ENCODE assay signal across 8 mouse cellular contexts in genomic region chr6:54705387-54705909, GRCm38 (mm10). TPM values are rescaled to one million over a fixed set of nuclear protein-coding genes. Genes with fewer than 3 reads are reported as not detected.
DNase-seq lines count a peak whose midpoint lies in the region; ATAC-seq lines count a peak whose summit lies in the region.

No protein-coding gene starts in this region.

- peak; percentile 54 to 89 for DNase-seq in adrenal gland, adult (ENCODE audit: inconsistent age in 2 of 2, low spot score in 1 of 2)
- DNase-seq in adrenal gland, postnatal 4 days (ENCODE audit: low spot score in 2 of 2) = no peak
- DNase-seq in heart, postnatal 25 days (ENCODE audit: low spot score) = peak; percentile 32
- DNase-seq in kidney, postnatal 4 days = peak; percentile 43 to 64
- DNase-seq in lung, postnatal 10 days = peak; percentile 73
- DNase-seq in ovary, postnatal 14 days (ENCODE audit: low spot score) = peak; percentile 45

- intact Hi-C loops in heart, postnatal 25 days (cut with DNase I) = loop anchor here (2.0 to 5.0 kb wide), 4 partner anchors 102 to 462 kb away; partner anchors contain the start of gene Ggct

- 21% methylated on average over 11 of the region's 11 CpGs for WGBS in embryonic facial prominence, embryonic 13.5 days

- H3K27me3 ChIP-seq in embryonic facial prominence, embryonic 13.5 days = peaks cover 32% of the 10 kb centered on the region

- no peak overlapping the region for H3K9ac ChIP-seq in embryonic facial prominence, embryonic 13.5 days

- H3K27ac ChIP-seq in embryonic facial prominence, embryonic 13.5 days = no peak overlapping the region

- peaks cover 9% of the 10 kb centered on the region; the same call in 1 of the 2 replicates for H3K4me1 ChIP-seq in embryonic facial prominence, embryonic 13.5 days

- H3K4me3 ChIP-seq in embryonic facial prominence, embryonic 13.5 days = 0 out of 2 replicates have a peak overlapping the region, but pooled peaks have one; percentile 6

- peak; percentile 95 for ATAC-seq in activated CD4-positive, CD25-positive, alpha-beta regulatory T cell, adult 4 months
- no peak for ATAC-seq in embryonic facial prominence, embryonic 13.5 days (ENCODE audit: insufficient number of reproducible peaks, insufficient read depth, low FRiP score, low TSS enrichment, low read depth)

- peak overlapping the region; percentile 44 for H3K4me2 ChIP-seq in embryonic facial prominence, embryonic 13.5 days

- H3K36me3 ChIP-seq in embryonic facial prominence, embryonic 13.5 days = no peaks in the 10 kb centered on the region

- H3K9me3 ChIP-seq in embryonic facial prominence, embryonic 13.5 days = peaks cover 5% of the 10 kb centered on the region; the same call in 1 of the 2 replicates

RNA-seq across cellular contexts. Expression of gene Mturn, which starts 24.0 kb away (rescaled TPM):
- total RNA-seq in adrenal gland, postnatal 4 days (2021) = 10 to 100 TPM in 1 of 2 experiments, 1 to 10 TPM in 1; 8.2 to 13.5 TPM
- 10 to 100 TPM; 10.8 to 16.6 TPM for polyA plus RNA-seq in activated CD4-positive, CD25-positive, alpha-beta regulatory T cell, adult 4 months (2017; shearing (Covaris generic))
- 9.9 and 11.9 TPM in 2 replicates for polyA plus RNA-seq in embryonic facial prominence, embryonic 13.5 days (2015; fragmentation: Nextera tagmentation; extraction: Ambion mirVana)
- total RNA-seq in heart, postnatal 25 days (2021) = 10 to 100 TPM; 14.5 to 16.1 TPM

Comparison
In these comparisons a context has a peak if more than half of its experiments do, and no peak if none do; other contexts are left out.
1. DNase-seq: peak in adrenal gland, adult (2 of 2), heart, postnatal 25 days (single experiment), kidney, postnatal 4 days (2 of 2), lung, postnatal 10 days (single experiment) and ovary, postnatal 14 days (single experiment); none in adrenal gland, postnatal 4 days (0 of 2).